Mouse (Mus musculus) embryonic facial prominence, embryonic 10.5 days (tissue): ENCODE measurements around the gene Nt5c. TPM values are rescaled to one million over a fixed set of nuclear protein-coding genes. Genes with fewer than 3 reads are reported as not detected.
"Not testable (repeated sequence)": the region's sequence is repeated elsewhere in the genome, so short reads cannot be mapped to it uniquely, and the experiment has no call there.

ENCODE experiments used
- DNase-seq: peaks from one replicate; pipeline ENCODE4 v3.0.0-alpha.2; 2017; ENCODE audit warnings: low spot score
- H3K27ac ChIP-seq: fragments of 300-500 bp; sonication (generic); replicated peaks from 2 replicates; pipeline ENCODE4 v1.5.1; 2016; ENCODE audit warnings: mild to moderate bottlenecking
- H3K27me3 ChIP-seq: fragments of 300-500 bp; sonication (generic); replicated peaks from 2 replicates; pipeline ENCODE4 v1.6.1; 2016; ENCODE audit warnings: low read depth, mild to moderate bottlenecking; ENCODE audit not compliant: poor library complexity, severe bottlenecking
- H3K36me3 ChIP-seq: fragments of 300-500 bp; sonication (generic); replicated peaks from 2 replicates; pipeline ENCODE4 v1.6.1; 2016; ENCODE audit warnings: mild to moderate bottlenecking, moderate library complexity
- H3K4me1 ChIP-seq: fragments of 300-500 bp; sonication (generic); 2 replicates; pipeline ENCODE4 v1.6.1; 2016
- H3K4me3 ChIP-seq: fragments of 300-500 bp; sonication (generic); 2 replicates; pipeline ENCODE4 v1.5.1; 2016; ENCODE audit warnings: mild to moderate bottlenecking, moderate library complexity
- H3K9me3 ChIP-seq: fragments of 300-500 bp; sonication (generic); 2 replicates; pipeline ENCODE4 v1.6.1; 2016; ENCODE audit warnings: mild to moderate bottlenecking
- WGBS: fragments of 180-500 bp; shearing (Covaris S2); methylation state at CpG from one replicate; pipeline ENCODE4 v1.1.7; 2016; 5-methylcytosine and 5-hydroxymethylcytosine counted together
- polyA plus RNA-seq: library from polyadenylated mRNA; unstranded; fragments of >200 nt; fragmentation: Nextera tagmentation; extraction: Ambion mirVana; gene quantifications from 2 replicates; pipeline ENCODE4 v1.2.1, GENCODE M21; 2016

The Nt5c gene
- 90.9 and 92.2 TPM in 2 replicates for polyA plus RNA-seq

GRCm38 (mm10) chr11:115491356-115492083 lies at the start of gene Nt5c:
Nt5c (minus strand) TSS chr11:115491862.
- Histone ChIP-seq H3K27me3 (0 out of 2 replicates have a peak, but pooled peaks cover 5% of the 10 kb centered on the region), H3K4me1 (peaks cover 24% of the 10 kb centered on the region), H3K4me3 (peak within 1 kb of the TSS; percentile 83), H3K9me3 (no peaks in the 10 kb centered on the region), H3K36me3 (peaks cover 24% of the 10 kb centered on the region), H3K27ac (peak within 1 kb of the TSS; percentile 91)
- peak; percentile 87 for DNase-seq
- WGBS: under 1% methylated on average over 43 of the region's 43 CpGs

GRCm38 (mm10) chr11:115538045-115538444 lies 46.4 kb upstream of the Nt5c start:
- DNase-seq: no peak
- whole genome bisulfite sequencing: 65% methylated on average over 2 of the region's 2 CpGs

GRCm38 (mm10) chr11:115536856-115537568 lies 45.4 kb upstream of the Nt5c start:
- 87% methylated on average over 10 of the region's 10 CpGs for WGBS

More at GRCm38 (mm10) chr11:115538045-115538444, 46.4 kb upstream of the Nt5c start:
- no peak overlapping the region for H3K4me3 ChIP-seq
- no peak overlapping the region for H3K27ac ChIP-seq
- H3K36me3 ChIP-seq: peaks cover 16% of the 10 kb centered on the region
- peaks cover 14% of the 10 kb centered on the region for H3K4me1 ChIP-seq
- H3K9me3 ChIP-seq: no peaks in the 10 kb centered on the region
- peaks cover 5% of the 10 kb centered on the region; the same call in 1 of the 2 replicates for H3K27me3 ChIP-seq

GRCm38 (mm10) chr11:115536038-115536681 lies 44.5 kb upstream of the Nt5c start, which contains the start of gene Sumo2:
Sumo2 (minus strand) TSS chr11:115536276.
- peaks cover 35% of the 10 kb centered on the region for H3K36me3 ChIP-seq
- H3K9me3 ChIP-seq: no peaks in the 10 kb centered on the region
- H3K4me3 ChIP-seq: peak within 1 kb of the TSS; percentile 98
- H3K4me1 ChIP-seq: peaks cover 14% of the 10 kb centered on the region
- peak within 1 kb of the TSS; percentile 99 for H3K27ac ChIP-seq
- WGBS: under 1% methylated on average over 66 of the region's 70 CpGs
- no peaks in the 10 kb centered on the region for H3K27me3 ChIP-seq
- DNase-seq: peak; percentile 99

More at GRCm38 (mm10) chr11:115536856-115537568, 45.4 kb upstream of the Nt5c start:
- no peaks in the 10 kb centered on the region for H3K27me3 ChIP-seq
- peak overlapping the region; percentile 99 for H3K27ac ChIP-seq
- no peaks in the 10 kb centered on the region for H3K9me3 ChIP-seq
- H3K36me3 ChIP-seq: peaks cover 26% of the 10 kb centered on the region
- peak overlapping the region; percentile 98 for H3K4me3 ChIP-seq
- no peak for DNase-seq
- peaks cover 14% of the 10 kb centered on the region for H3K4me1 ChIP-seq

- peak overlapping the region; percentile 99 for H3K27ac ChIP-seq
- peaks cover 41% of the 10 kb centered on the region for H3K36me3 ChIP-seq
- under 1% methylated on average over 84 of the region's 84 CpGs for WGBS
- DNase-seq: peak; percentile 79
- no peaks in the 10 kb centered on the region for H3K27me3 ChIP-seq
- H3K4me3 ChIP-seq: peak overlapping the region; percentile 98
- no peaks in the 10 kb centered on the region for H3K9me3 ChIP-seq
- peaks cover 14% of the 10 kb centered on the region for H3K4me1 ChIP-seq
Observed at GRCm38 (mm10) chr11:115535401-115536037, 43.9 kb upstream of the Nt5c start.

DNA sequence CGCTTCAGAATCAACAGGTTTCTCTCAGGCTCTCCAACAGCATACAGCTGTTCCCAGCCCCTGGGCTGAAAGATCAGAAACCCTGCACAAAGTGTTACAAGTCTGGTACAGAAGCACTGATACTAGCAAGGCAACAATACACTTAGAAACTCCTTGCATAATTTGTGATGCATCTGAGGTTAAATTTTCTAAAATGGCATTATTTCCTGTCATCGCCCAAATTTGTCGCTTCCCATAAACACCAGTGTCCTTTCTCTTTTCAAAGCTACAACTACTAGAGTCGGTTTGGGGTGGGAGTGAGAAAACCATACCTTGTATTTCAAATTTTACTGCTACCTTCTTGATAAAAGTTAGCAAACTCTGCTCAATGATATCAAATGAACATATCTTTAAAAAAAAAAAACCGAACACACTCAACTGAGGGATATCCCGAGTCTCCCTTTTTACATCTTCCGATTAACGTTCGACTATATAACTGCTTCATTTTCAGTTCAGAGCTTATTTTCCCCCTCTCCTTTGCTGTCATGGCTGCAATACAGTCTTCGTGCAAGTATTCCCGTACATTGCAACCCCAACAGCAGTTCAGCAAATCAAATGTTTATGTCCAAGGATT lies 43.2 kb upstream of the Nt5c start:
- 10% methylated on average over 11 of the region's 11 CpGs for WGBS
- Histone ChIP-seq H3K27ac (peak overlapping the region; percentile 99), H3K27me3 (no peaks in the 10 kb centered on the region), H3K4me1 (peaks cover 14% of the 10 kb centered on the region), H3K36me3 (peaks cover 48% of the 10 kb centered on the region), H3K4me3 (peak overlapping the region; percentile 98), H3K9me3 (no peaks in the 10 kb centered on the region)
- DNase-seq: no peak

GRCm38 (mm10) chr11:115526446-115526845 lies 34.8 kb upstream of the Nt5c start:
- not testable (repeated sequence) for DNase-seq, H3K27ac ChIP-seq, H3K4me1 ChIP-seq, H3K4me3 ChIP-seq, H3K27me3 ChIP-seq, H3K9me3 ChIP-seq
- peaks cover 94% of the 10 kb centered on the region for H3K36me3 ChIP-seq
- 85% methylated on average over 3 of the region's 3 CpGs for WGBS

- no peak for DNase-seq
- Histone ChIP-seq H3K27me3 (no peaks in the 10 kb centered on the region), H3K9me3 (no peaks in the 10 kb centered on the region), H3K27ac (no peak overlapping the region), H3K4me1 (no peaks in the 10 kb centered on the region), H3K36me3 (peaks cover 72% of the 10 kb centered on the region), H3K4me3 (no peak overlapping the region)
- 75% methylated on average over 2 of the region's 2 CpGs for WGBS
Observed at GRCm38 (mm10) chr11:115522703-115523102, 31.0 kb upstream of the Nt5c start.

DNA sequence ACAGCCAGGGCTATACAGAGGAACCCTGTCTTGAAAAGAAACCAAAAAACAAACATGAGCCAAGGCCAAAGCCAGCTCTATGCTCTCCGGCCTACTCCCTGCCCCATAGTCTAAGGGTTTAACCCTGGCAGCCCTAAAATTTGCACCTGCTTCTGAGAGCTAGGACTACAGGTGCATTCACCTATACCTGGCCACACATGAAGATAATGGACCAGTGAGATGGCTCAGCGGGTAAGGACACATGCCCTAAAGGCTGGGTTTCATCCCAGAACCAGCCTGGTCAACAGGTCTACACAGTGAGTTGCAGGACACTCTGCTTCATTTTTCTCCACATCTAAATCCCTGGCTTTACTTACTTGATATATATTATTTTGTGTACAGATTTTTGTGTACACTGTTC lies 30.6 kb upstream of the Nt5c start:
- H3K9me3 ChIP-seq: no peaks in the 10 kb centered on the region
- H3K4me3 ChIP-seq: no peak overlapping the region
- no peaks in the 10 kb centered on the region for H3K4me1 ChIP-seq
- H3K36me3 ChIP-seq: peaks cover 67% of the 10 kb centered on the region
- DNase-seq: no peak
- no peak overlapping the region for H3K27ac ChIP-seq
- WGBS: 87% methylated on average over 2 of the region's 2 CpGs
- no peaks in the 10 kb centered on the region for H3K27me3 ChIP-seq

DNA sequence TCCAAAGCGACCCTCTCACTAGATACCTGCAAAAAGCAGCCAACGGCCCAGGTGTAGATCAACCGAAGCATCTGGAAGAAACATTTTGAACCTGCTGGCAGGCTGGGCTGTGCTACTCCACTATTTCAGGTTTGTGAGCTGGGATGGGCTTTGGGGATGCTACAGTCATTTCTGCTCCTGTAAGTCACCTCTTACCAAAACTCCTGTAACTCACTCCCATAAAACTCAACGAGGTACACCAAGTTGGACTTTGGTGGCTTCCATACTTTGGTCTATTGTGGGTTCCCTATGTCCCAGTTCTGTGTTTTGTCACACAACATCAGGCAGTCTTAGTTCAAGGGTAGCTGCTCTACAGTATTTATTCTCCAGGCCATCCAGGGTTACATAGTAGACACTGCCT lies 29.4 kb upstream of the Nt5c start:
- H3K4me3 ChIP-seq: no peak overlapping the region
- H3K9me3 ChIP-seq: no peaks in the 10 kb centered on the region
- DNase-seq: no peak
- no peaks in the 10 kb centered on the region for H3K4me1 ChIP-seq
- no peak overlapping the region for H3K27ac ChIP-seq
- 87% methylated on average over 4 of the region's 4 CpGs for WGBS
- peaks cover 56% of the 10 kb centered on the region for H3K36me3 ChIP-seq
- H3K27me3 ChIP-seq: no peaks in the 10 kb centered on the region

- H3K4me1 ChIP-seq: no peaks in the 10 kb centered on the region; the same call in 1 of the 2 replicates
- peaks cover 47% of the 10 kb centered on the region for H3K36me3 ChIP-seq
- no peak for DNase-seq
- no peak overlapping the region for H3K4me3 ChIP-seq
- H3K27me3 ChIP-seq: no peaks in the 10 kb centered on the region
- WGBS: 77% methylated on average over 2 of the region's 2 CpGs
- H3K27ac ChIP-seq: no peak overlapping the region
- no peaks in the 10 kb centered on the region for H3K9me3 ChIP-seq
Observed at GRCm38 (mm10) chr11:115520218-115520617, 28.6 kb upstream of the Nt5c start.

- 88% methylated on average over 3 of the region's 3 CpGs for WGBS
- peaks cover 41% of the 10 kb centered on the region for H3K36me3 ChIP-seq
- no peak for DNase-seq
- H3K4me1 ChIP-seq: peaks cover 4% of the 10 kb centered on the region
- no peaks in the 10 kb centered on the region for H3K9me3 ChIP-seq
- no peak overlapping the region for H3K27ac ChIP-seq
- H3K27me3 ChIP-seq: no peaks in the 10 kb centered on the region
- no peak overlapping the region for H3K4me3 ChIP-seq
Observed at GRCm38 (mm10) chr11:115519581-115519980, 27.9 kb upstream of the Nt5c start.
